Comparison of ENCODE assay signal across 16 mouse cellular contexts in the genomic region with DNA sequence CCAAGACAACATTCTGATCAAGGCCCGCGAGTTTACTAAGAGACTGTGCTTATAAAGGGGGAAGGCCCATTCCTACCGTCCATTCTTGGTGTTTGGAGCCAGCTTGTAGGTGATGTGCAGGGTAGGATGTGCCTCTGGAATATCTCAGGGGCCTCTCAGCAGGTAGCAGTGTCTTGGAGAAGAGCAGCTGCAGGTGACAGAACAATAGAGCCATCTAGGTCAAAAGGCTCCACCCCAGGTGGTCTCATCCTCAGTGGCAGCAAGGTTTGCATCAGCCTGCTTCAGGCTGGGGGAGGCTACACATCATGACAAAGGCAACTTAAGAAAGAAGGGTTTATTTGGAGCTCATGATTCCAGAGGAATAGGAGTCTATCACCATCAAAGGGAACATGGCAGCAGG. TPM values are rescaled to one million over a fixed set of nuclear protein-coding genes. Genes with fewer than 3 reads are reported as not detected.
A peak's percentile ranks its signal among the peaks of the same experiment; 100 is the strongest.
DNase-seq lines count a peak whose midpoint lies in the region; ATAC-seq and TF ChIP-seq lines count a peak whose summit lies in the region.
"Not testable (repeated sequence)": the region's sequence is repeated elsewhere in the genome, so short reads cannot be mapped to it uniquely, and the experiment has no call there.
"Had no signal": no experiment of that assay in that cellular context is flagged by ENCODE, and none has a peak within 500 bp of the region (broad histone marks: within the 10 kb centered on the region; RNA-seq: fewer than 3 reads in every experiment).

No protein-coding gene starts in this region.

- 83% methylated on average over 3 of the region's 3 CpGs for WGBS in forebrain, embryonic 10.5 days
- WGBS in limb, embryonic 11.5 days, result 86% methylated on average over 3 of the region's 3 CpGs

- H3K27ac ChIP-seq in forebrain, embryonic 10.5 days; limb, embryonic 11.5 days (replicated peaks; ENCODE audit: low read depth, low read length); testis, adult 2 months (ENCODE audit: control insufficient read depth, insufficient read depth, low read depth, low read length): not testable (repeated sequence)

- H3K9ac ChIP-seq in limb, embryonic 11.5 days (ENCODE audit: low read length), result not testable (repeated sequence)

- not testable (repeated sequence) for H3K27me3 ChIP-seq in forebrain, embryonic 10.5 days (ENCODE audit: poor library complexity, severe bottlenecking); limb, embryonic 11.5 days (ENCODE audit: control insufficient read depth, insufficient read depth, low read length); testis, adult 2 months (ENCODE audit: control insufficient read depth, insufficient read depth, low read length)

- H3K4me2 ChIP-seq in limb, embryonic 11.5 days (ENCODE audit: low read depth, severe bottlenecking), result not testable (repeated sequence)

- TF ChIP-seq POLR2A in testis, adult 2 months (IDR thresholded peaks at IDR 0.05; ENCODE audit: control insufficient read depth, low read depth, low read length), result not testable (repeated sequence)

- not testable (repeated sequence) for ATAC-seq in limb, embryonic 11.5 days (ENCODE audit: insufficient number of reproducible peaks, low FRiP score, low TSS enrichment, low read depth)

- not testable (repeated sequence) for H3K36me3 ChIP-seq in forebrain, embryonic 10.5 days (replicated peaks); limb, embryonic 11.5 days (ENCODE audit: control insufficient read depth, insufficient read depth, low read length); testis, adult 2 months (ENCODE audit: control insufficient read depth, insufficient read depth, low read length)

- not testable (repeated sequence) for H3K4me3 ChIP-seq in forebrain, embryonic 10.5 days; limb, embryonic 11.5 days (ENCODE audit: low read depth, low read length)
- H3K4me3 ChIP-seq in testis, adult 2 months (ENCODE audit: control insufficient read depth, low read depth, low read length), result peak overlapping the region; percentile 29

- not testable (repeated sequence) for H3K4me1 ChIP-seq in forebrain, embryonic 10.5 days; limb, embryonic 11.5 days (ENCODE audit: control insufficient read depth, insufficient read depth, low read length); testis, adult 2 months (ENCODE audit: control insufficient read depth, insufficient read depth, low read length)

- DNase-seq in ES-CJ7 (ENCODE audit: low read depth, low spot score), result peak; percentile 85
- peak; percentile 90 for DNase-seq in R1 (ENCODE audit: low read depth, low spot score)
- peak; percentile 8 for DNase-seq in forebrain, embryonic 10.5 days (ENCODE audit: extremely low spot score, low spot score)
- peak; percentile 10 for DNase-seq in limb, embryonic 11.5 days (ENCODE audit: low spot score)

- TF ChIP-seq CTCF in testis, adult 2 months (IDR thresholded peaks at IDR 0.05; ENCODE audit: control insufficient read depth, insufficient read depth, insufficient replicate concordance, low read depth, low read length), result not testable (repeated sequence)

- not testable (repeated sequence) for H3K9me3 ChIP-seq in forebrain, embryonic 10.5 days; limb, embryonic 11.5 days (ENCODE audit: control insufficient read depth, low read length)

RNA-seq across cellular contexts. Expression of a gene that starts 27.5 kb away (rescaled TPM):
- polyA plus RNA-seq in forebrain, embryonic 10.5 days (2016; fragmentation: Nextera tagmentation; extraction: Ambion mirVana), result 0.42 and 0.46 TPM in 2 replicates
- 0.40 and 0.94 TPM in 2 replicates for polyA plus RNA-seq in limb, embryonic 11.5 days (2014; fragmentation: Nextera tagmentation; extraction: Ambion mirVana)
- 4.9 and 5.2 TPM in 2 replicates for polyA plus RNA-seq in testis, adult 2 months (2012; rRNA removed)

RNA-seq across cellular contexts. Expression of a gene that starts 37.3 kb away (rescaled TPM):
- not detected in 2 replicates for polyA plus RNA-seq in forebrain, embryonic 10.5 days (2016; fragmentation: Nextera tagmentation; extraction: Ambion mirVana)
- not detected in 2 replicates for polyA plus RNA-seq in limb, embryonic 11.5 days (2014; fragmentation: Nextera tagmentation; extraction: Ambion mirVana)
- polyA plus RNA-seq in testis, adult 2 months (2012; rRNA removed), result 0.17 and 0.20 TPM in 2 replicates
- polyA plus RNA-seq: activated CD4-positive, CD25-positive, alpha-beta regulatory T cell, adult 4 months; C2C12; embryonic facial prominence, embryonic 10.5 days; embryonic facial prominence, embryonic 12.5 days; embryonic facial prominence, embryonic 14.5 days; forebrain, embryonic 12.5 days; forebrain, embryonic 14.5 days; forebrain, embryonic 16.5 days; frontal cortex, adult 2 months; G1E; Patski had no signal

Comparison
In these comparisons a context has a peak if more than half of its experiments do, and no peak if none do; other contexts are left out.
1. DNase-seq: peak in every context shown above with its lines; median percentile 90 in R1; 85 in ES-CJ7; 10 in limb, embryonic 11.5 days; 8 in forebrain, embryonic 10.5 days.